Mouse (Mus musculus) cerebellum, postnatal 10 days (tissue): Measurements from ENCODE around the gene Tapbp.

ENCODE experiments used
- DNase-seq, 2 experiments: peaks; one replicate each; pipeline ENCODE4 v3.0.0; 2021; ENCODE audit warnings: mixed read lengths in 2 of 2

The Tapbp gene

GRCm38 (mm10) chr17:33925406-33926116 is 9.9 kb downstream of the Tapbp start:
- DNase-seq, result no peak

GRCm38 (mm10) chr17:33926207-33926932 is 10.7 kb downstream of the Tapbp start:
- DNase-seq, result peak; percentile 39 to 44

- DNase-seq, result no peak
Observed at GRCm38 (mm10) chr17:33928251-33928947, 12.7 kb downstream of the Tapbp start.

GRCm38 (mm10) chr17:33929371-33930279 is 13.9 kb downstream of the Tapbp start, which contains the start of gene Rgl2:
TSS of gene Rgl2 (plus strand) at chr17:33929543.
- DNase-seq, result peak; percentile 98 to 99

GRCm38 (mm10) chr17:33930280-33931158 is 14.8 kb downstream of the Tapbp start:
- peak; percentile 68 for DNase-seq

GRCm38 (mm10) chr17:33931159-33931866 is 15.6 kb downstream of the Tapbp start:
- DNase-seq, result no peak

- DNase-seq, result peak in 1 of 2 experiments; percentile 10
Observed at GRCm38 (mm10) chr17:33931947-33932346, 16.2 kb downstream of the Tapbp start.

GRCm38 (mm10) chr17:33932448-33932847 is 16.7 kb downstream of the Tapbp start:
- no peak for DNase-seq

GRCm38 (mm10) chr17:33932970-33933369 is 17.3 kb downstream of the Tapbp start:
- no peak for DNase-seq

- DNase-seq, result no peak
Observed at GRCm38 (mm10) chr17:33935422-33936055, 19.8 kb downstream of the Tapbp start.

- DNase-seq, result peak in 1 of 2 experiments; percentile 19
Observed at GRCm38 (mm10) chr17:33936993-33937392, 21.3 kb downstream of the Tapbp start.

GRCm38 (mm10) chr17:33938783-33939182 is 23.1 kb downstream of the Tapbp start:
- no peak for DNase-seq

- DNase-seq, result peak; percentile 91 to 93
Observed at GRCm38 (mm10) chr17:33940206-33940805, 24.6 kb downstream of the Tapbp start, which contains the start of the genes Pfdn6 and Wdr46. TSS of gene Pfdn6 (minus strand) at chr17:33940343. TSS of gene Wdr46 (plus strand) at chr17:33940660.

GRCm38 (mm10) chr17:33940981-33941380 is 25.3 kb downstream of the Tapbp start:
- peak in 1 of 2 experiments; percentile 43 for DNase-seq

GRCm38 (mm10) chr17:33941381-33941780 is 25.7 kb downstream of the Tapbp start:
- DNase-seq, result no peak

GRCm38 (mm10) chr17:33943454-33943853 is 27.8 kb downstream of the Tapbp start:
- DNase-seq, result no peak

GRCm38 (mm10) chr17:33947430-33948089 is 31.9 kb downstream of the Tapbp start:
- no peak for DNase-seq

GRCm38 (mm10) chr17:33948090-33948904 is 32.6 kb downstream of the Tapbp start:
- no peak for DNase-seq
